Mouse (Mus musculus) gastrocnemius, postnatal 14 days (tissue): ENCODE data around the gene Pdlim4. TPM values are rescaled to one million over a fixed set of nuclear protein-coding genes. Genes with fewer than 3 reads are reported as not detected.
"Not testable (repeated sequence)": the region's sequence is repeated elsewhere in the genome, so short reads cannot be mapped to it uniquely, and the experiment has no call there.

Source experiments
- DNase-seq: peaks from one replicate; pipeline ENCODE4 v3.0.0; 2021; ENCODE audit warnings: mixed read lengths
- intact Hi-C: fragments of 180-260 bp; cut with DNase I; formaldehyde crosslinking; loops from one replicate; pipeline ENCODE4 v1.15.1; 2025; ENCODE audit warnings: low total_unique reads
- total RNA-seq, 2 experiments: library from RNA; stranded (reverse); gene quantifications; 2 replicates each; pipeline ENCODE4 v1.2.3; 2021

The Pdlim4 gene
- total RNA-seq, 2 experiments from 2014 or later, result 15.6 to 18.8 TPM

DNA sequence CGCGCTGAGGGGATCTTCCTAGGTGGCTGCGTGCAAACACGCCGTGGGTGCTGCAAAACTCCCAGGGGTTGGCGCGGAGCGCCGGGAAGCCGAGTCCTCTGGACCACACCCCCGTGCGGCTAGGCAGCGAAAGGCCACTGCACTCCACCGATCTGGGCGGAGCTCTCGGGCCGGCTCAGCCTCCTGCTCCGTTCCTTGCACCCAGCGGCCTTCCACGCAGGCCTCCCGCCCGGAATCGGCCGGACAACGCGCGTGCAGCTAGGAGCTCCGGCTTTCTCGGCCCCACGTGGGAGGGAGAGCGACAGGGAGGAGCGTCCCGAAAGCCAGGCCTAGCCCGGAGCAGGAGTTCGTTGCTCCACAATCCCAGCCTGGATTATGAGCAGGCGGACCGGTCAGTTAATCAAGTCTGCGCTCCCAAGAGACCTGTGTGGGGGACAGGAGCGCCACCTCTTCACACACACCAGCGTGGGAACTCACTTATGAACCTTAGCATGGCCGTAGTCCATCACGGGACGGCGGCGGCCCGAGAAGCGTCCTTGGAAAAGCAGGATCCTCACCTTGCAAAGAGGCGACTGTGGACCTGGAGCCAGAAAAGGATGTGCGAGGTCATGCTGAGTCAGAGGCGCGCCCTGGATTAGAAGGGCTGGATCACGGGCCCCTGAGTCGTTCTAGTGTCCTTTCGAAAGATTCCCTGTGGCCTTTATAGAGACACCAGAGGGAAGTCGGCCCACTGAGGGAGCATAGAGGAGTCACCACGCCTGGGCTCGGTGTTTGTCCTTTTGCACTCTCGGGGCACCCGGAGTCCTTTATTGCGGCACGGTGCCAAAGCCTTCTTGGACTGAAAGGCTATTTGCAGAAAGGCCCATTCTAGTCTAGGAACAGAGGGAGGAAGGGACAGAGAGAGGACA lies 40.5 kb downstream of the Pdlim4 start, which contains the start of gene Slc22a4:
Gene Slc22a4, minus strand, starts transcription at position 47 of the 908 bp plus-strand sequence.
- intact Hi-C loops, result no loop called here
- DNase-seq, result peak; percentile 86

DNA sequence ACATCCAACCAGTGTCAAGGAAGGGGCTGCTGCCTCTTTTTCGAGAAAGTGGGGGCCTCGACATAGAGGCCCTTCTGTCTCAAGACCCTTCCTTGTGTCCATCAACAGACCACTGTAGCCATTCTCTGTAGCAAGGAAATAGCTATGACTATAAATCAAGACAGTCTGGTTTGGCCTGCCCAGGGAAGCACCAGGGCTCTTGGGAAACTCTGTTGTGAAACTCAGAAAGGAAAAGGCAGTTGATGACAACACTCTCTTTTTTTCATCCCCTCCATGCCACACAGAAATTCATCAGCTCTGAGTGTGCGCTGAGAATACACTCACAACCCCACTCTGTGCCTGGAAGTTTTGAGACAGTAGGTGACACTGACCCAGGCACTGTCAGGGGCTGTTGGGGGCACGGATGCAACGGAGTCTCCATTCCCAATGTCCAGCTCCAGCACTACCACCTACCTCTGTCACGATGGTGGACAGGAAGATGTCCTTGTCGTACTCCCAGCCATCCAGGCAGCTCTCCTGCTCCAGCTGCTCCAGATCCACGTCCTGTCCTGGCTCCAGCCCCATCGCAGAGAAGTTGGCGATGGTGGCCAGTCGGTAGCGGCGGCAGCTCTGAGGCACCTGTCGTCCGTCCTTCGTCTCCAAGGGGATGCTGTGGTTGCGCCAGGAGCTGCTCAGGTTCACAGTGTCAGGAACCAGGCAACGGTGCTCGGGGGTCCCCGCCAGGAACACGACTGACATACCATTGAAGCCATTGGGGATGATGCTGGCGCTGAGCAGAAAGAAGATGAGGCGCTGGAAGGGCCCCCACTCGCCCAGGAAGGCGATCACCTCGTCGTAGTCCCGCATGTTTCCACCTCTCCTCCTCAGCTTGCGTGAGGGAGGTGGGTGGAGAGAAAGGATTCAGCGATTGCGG lies 41.4 kb downstream of the Pdlim4 start:
- intact Hi-C loops, result no loop called here

DNA sequence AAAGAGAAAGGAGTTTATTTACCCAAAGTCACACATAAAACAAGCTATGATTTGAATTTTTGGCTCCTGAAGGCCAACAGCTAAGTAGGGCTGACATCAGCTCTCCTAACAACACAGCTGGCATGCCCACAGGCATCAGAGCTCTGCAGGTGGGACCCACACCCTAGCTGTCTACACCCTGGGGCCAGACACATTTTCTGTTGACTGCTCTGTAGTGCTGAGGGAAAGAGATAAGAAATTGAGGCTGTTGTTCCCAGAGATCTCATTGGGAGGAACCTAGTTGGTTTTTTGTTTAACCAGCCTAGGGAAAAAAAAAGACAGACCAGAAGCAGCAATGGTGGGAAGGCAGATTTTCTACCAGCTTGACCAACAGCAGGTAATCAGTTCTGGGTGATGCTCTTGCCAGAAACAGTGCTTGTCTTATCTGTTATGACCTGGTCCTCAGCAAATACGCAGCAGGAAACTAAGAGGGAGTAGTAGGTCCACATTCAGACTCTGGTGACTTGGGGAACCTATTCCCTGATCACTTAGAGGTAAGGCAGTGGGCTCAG lies 42.2 kb downstream of the Pdlim4 start:
- DNase-seq, result no peak
- intact Hi-C loops, result no loop called here

More for the DNA sequence above, 41.4 kb downstream of the Pdlim4 start:
- DNase-seq, result no peak

- DNase-seq, result no peak
- intact Hi-C loops, result no loop called here
These were observed 47.3 kb downstream of the Pdlim4 start for GRCm38 (mm10) chr11:54021396-54022093.

DNA sequence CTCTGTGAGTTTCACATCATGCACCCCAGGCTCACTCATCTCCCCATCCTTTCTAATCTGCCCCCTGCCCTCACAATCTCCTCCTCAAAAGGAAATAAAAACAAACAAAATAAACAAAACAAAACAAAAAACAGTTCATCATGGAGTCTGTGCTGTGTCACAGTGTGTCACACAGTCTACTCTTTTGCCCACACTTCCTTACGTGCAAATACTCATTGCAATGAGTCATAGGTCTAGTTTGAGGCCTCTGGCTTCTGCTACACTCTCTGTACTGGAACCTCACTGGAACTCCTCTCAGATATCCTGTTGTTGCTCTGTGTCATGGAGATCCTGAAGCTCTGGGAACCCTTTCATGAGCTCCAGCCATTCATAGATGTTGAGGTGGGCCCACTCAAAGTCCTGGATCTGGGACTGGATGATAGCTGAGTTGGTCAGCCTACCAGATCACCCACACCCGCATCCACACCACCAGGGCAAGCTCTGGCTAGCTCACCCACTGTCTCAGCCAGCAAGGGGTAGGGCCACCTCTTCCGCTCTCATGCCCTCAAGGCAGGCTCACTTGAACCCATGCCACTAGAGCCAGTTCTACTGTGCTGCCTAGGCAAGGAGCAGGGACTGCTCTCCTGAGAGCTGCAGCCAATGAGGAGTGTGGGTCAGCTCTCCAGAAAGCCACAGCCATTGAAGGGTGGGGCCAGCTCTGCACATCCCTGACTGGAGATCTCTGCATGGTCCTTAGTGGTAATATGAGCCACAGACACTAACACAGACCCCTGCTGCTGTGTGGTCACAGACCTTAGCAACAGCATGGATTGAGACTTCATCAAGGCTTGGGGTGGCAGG lies 49.7 kb downstream of the Pdlim4 start:
- no peak for DNase-seq
- intact Hi-C loops, result no loop called here

DNA sequence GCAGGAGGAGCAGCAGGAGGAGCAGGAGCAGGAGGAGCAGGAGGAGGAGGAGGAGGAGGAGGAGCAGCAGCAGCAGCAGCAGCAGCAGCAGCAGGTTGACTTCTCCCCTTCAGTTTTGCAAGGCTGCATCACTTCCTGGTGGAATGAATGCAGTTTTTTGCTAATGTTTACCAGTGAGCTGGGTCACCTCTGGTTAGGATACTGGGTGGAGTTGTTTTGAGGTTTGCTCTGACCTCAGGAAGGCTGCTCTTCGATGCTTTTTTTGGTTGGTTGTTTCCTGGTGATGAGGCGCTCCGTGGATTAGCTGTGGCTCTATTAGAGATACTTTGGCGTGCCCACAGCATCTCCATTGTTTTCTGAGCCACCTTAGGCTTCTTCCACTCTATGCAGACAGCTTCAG lies 51.2 kb downstream of the Pdlim4 start:
- intact Hi-C loops, result no loop called here
- DNase-seq, result no peak

GRCm38 (mm10) chr11:54016051-54016450 lies 52.8 kb downstream of the Pdlim4 start:
- intact Hi-C loops, result no loop called here
- no peak for DNase-seq

GRCm38 (mm10) chr11:54012961-54013360 lies 55.9 kb downstream of the Pdlim4 start:
- intact Hi-C loops, result no loop called here
- DNase-seq, result no peak

GRCm38 (mm10) chr11:54011255-54011654 lies 57.6 kb downstream of the Pdlim4 start:
- intact Hi-C loops, result no loop called here
- no peak for DNase-seq

- DNase-seq, result no peak
- intact Hi-C loops, result no loop called here
These were observed 60.3 kb downstream of the Pdlim4 start for GRCm38 (mm10) chr11:54008416-54008920.

GRCm38 (mm10) chr11:54007717-54008116 lies 61.1 kb downstream of the Pdlim4 start:
- intact Hi-C loops, result no loop called here

DNA sequence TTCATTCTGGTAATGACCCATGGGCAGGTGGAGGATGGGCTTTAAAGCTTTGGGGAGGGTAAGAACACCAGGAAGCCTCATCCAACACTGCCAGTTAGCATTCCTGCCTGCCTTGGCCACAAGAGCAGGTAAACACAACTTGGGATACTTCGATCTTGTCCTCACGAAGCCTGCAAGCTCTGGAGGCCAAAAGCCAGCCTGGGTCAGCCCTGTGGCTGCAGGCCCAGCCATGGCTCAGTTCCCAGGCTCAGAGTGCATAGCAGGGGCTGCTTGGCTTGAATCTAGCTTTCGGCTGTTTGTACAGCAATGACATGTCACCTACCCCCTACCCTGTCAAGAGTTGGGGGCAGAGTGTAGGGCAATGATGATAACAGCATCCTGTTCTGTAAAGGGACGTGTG lies 61.9 kb downstream of the Pdlim4 start:
- intact Hi-C loops, result no loop called here
- peak; percentile 71 for DNase-seq

More at GRCm38 (mm10) chr11:54007717-54008116, 61.1 kb downstream of the Pdlim4 start:
- DNase-seq, result no peak

- DNase-seq, intact Hi-C loops: not testable (repeated sequence)
These were observed 62.5 kb downstream of the Pdlim4 start for GRCm38 (mm10) chr11:54006362-54006761.

Other genes starting within 250 kb of the Pdlim4 start
- 1 to 10 TPM; 2.1 to 3.7 TPM for gene Gm12216, start 209.8 kb downstream of the Pdlim4 start, total RNA-seq
- 10 to 100 TPM; 11.1 to 11.2 TPM for gene Slc22a5, start 177.4 kb downstream of the Pdlim4 start, total RNA-seq
- 1 to 10 TPM; 1.3 to 1.7 TPM for gene Slc22a21, start 88.7 kb downstream of the Pdlim4 start, total RNA-seq
- 1 to 10 TPM in 1 of 2 experiments, under 1 TPM in 1; 0.89 to 1.4 TPM for gene Slc22a4, start 40.9 kb downstream of the Pdlim4 start, total RNA-seq
- gene P4ha2, start 31.1 kb upstream of the Pdlim4 start, total RNA-seq, result 10 to 100 TPM; 19.9 to 21.2 TPM
- not detected for gene Csf2, start 180.7 kb upstream of the Pdlim4 start, total RNA-seq
- gene Il3, start 198.3 kb upstream of the Pdlim4 start, total RNA-seq, result not detected
- 10 to 100 TPM; 17.5 to 22.5 TPM for gene Acsl6, start 234.8 kb upstream of the Pdlim4 start, total RNA-seq